Mouse (Mus musculus): ENCODE measurements around the gene Dppa3. TPM values are rescaled to one million over a fixed set of nuclear protein-coding genes. Genes with fewer than 3 reads are reported as not detected.
A peak's percentile ranks its signal among the peaks of the same experiment; 100 is the strongest.

The Dppa3 gene
- not detected in 2 replicates for polyA plus RNA-seq (2016; fragmentation: Nextera tagmentation; extraction: Ambion mirVana)

DNA sequence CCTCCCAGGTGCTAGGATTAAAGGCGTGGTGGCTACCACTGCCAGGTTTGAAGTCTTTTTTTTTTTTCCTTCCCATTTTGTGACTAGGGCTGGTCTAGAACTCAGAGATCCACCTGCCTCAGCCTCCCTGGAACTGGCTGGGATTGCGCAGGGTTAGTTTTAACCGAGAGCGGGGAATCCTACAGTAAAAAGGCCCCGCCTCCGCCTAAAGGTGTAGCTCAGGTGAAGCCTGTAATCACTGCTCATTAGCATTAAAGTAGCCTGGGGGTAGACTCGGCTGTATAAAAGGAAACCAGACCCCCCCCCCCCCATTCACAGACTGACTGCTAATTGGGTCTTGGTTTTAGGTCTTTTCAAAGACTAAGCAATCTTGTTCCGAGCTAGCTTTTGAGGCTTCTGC, at the start of gene Dppa3:
Gene Dppa3, plus strand, starts transcription at position 301 of the 400 bp plus-strand sequence.
- H3K4me3 ChIP-seq, result peak within 1 kb of the TSS; percentile 40; the same call in 1 of the 2 replicates
- no peaks in the 10 kb centered on the region for H3K9me3 ChIP-seq
- H3K36me3 ChIP-seq, result no peaks in the 10 kb centered on the region
- no peak for DNase-seq (ENCODE audit: low spot score)
- 75% methylated on average over 8 of the region's 8 CpGs for WGBS
- no peaks in the 10 kb centered on the region for H3K4me1 ChIP-seq
- H3K27ac ChIP-seq, result no peak within 1 kb of the TSS
- H3K27me3 ChIP-seq (ENCODE audit: insufficient read depth, poor library complexity, severe bottlenecking), result peaks cover 17% of the 10 kb centered on the region; the same call in 1 of the 2 replicates

DNA sequence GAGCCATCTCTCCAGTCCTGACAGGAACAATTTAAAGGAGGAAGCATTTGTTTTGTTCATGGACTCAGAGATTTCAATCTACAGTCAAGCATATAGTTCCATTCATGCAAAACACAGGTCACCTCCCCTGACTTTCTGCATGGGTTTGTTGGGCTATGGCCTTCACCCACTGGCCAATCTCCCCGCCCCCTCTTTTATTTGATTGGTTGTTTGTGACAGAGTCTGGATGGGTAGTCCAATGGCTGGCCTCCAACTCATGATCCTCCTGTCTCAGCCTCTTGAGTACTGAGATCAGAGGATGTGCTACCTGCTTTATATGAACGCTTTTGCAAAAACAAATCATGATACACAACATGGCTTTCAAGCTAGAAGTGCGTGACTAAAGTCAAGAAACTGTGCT, 49.2 kb upstream of the Dppa3 start:
- H3K9me3 ChIP-seq, result no peaks in the 10 kb centered on the region
- H3K27ac ChIP-seq, result no peak overlapping the region
- no peaks in the 10 kb centered on the region for H3K36me3 ChIP-seq
- H3K4me3 ChIP-seq, result no peak overlapping the region
- WGBS, result 87% methylated on average over 3 of the region's 3 CpGs
- H3K4me1 ChIP-seq, result no peaks in the 10 kb centered on the region
- DNase-seq (ENCODE audit: low spot score), result no peak
- no peaks in the 10 kb centered on the region for H3K27me3 ChIP-seq (ENCODE audit: insufficient read depth, poor library complexity, severe bottlenecking)

DNA sequence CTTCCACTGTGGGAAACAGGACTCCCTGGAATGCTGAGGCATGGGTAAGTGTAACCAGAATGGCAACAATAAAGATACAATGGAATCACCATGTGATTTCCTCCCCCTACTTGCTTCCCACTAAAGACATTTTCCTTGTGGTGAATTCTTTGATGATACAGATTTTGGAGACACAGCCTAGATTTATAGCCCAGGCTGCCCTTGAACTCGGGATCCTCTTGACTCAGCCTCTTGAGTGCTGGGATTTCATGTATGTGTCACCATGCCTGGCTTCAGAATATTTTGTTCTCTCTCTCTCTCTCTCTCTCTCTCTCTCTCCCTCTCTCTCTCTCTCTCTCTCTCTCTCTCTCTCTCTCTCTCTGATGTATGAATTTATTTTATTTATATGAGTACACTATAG, 47.1 kb upstream of the Dppa3 start:
- H3K4me3 ChIP-seq, result no peak overlapping the region
- WGBS, result 82% methylated on average over 1 of the region's 1 CpGs
- DNase-seq (ENCODE audit: low spot score), result no peak
- H3K9me3 ChIP-seq, result no peaks in the 10 kb centered on the region
- H3K27me3 ChIP-seq (ENCODE audit: insufficient read depth, poor library complexity, severe bottlenecking), result no peaks in the 10 kb centered on the region
- H3K27ac ChIP-seq, result no peak overlapping the region
- no peaks in the 10 kb centered on the region for H3K4me1 ChIP-seq
- no peaks in the 10 kb centered on the region for H3K36me3 ChIP-seq

DNA sequence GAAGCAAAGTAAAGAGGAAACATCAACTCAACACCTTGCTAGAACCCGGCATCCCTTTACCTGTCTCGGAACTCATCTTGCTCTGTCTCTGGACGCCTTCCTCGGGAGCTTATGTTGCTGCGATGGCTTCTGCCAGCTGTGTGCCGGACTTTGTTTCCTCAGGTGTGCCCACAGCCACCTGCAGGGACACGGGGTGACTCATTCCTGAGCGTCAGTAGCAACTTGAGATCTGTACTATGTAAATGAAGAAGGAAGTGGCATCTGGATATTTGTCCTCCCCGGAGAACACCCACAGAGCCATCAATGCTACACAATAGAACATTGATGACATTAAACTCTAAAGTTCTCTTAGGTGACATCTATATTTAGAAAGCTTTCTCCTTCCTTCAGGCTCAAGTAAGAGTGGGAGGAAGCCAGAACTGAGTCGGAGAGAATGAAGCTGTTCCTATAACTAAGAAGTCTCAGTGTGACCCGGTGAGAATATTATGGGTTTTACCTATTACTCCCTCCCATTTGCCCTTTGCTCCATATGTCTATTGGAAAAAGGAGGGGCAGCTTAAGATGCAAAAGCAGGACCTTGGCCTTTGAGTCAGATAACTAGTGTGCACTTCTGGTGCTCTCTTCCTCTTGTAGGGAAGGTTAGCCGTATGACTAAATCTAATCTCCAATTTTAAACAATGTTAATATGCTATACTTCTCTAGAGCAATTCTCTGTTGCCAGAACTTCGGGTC, 35.0 kb upstream of the Dppa3 start:
- 85% methylated on average over 13 of the region's 13 CpGs for whole genome bisulfite sequencing
- H3K36me3 ChIP-seq, result no peaks in the 10 kb centered on the region
- H3K27me3 ChIP-seq (ENCODE audit: insufficient read depth, poor library complexity, severe bottlenecking), result no peaks in the 10 kb centered on the region

DNA sequence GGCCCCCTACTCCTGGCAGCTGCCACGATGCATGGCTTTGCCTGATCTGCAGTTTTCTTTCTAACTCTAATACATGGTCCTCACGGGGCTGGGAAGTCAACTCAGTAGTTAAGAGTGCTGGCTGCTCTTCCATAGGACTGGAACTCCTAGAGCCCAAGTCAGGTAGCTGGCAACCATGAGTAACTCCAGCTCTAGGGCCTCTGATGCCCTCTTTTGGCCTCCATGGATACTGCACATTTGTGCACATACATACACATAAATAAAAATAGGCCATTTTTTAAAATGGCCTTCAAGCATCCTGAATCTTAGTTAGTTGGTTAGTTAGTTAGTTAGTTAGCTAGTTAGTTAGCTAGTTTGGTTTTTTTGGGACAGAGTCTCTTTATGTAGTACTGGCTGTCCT, 33.3 kb upstream of the Dppa3 start:
- no peaks in the 10 kb centered on the region for H3K36me3 ChIP-seq
- H3K9me3 ChIP-seq, result no peaks in the 10 kb centered on the region
- no peaks in the 10 kb centered on the region for H3K4me1 ChIP-seq
- H3K4me3 ChIP-seq, result no peak overlapping the region
- no peak for DNase-seq (ENCODE audit: low spot score)
- H3K27ac ChIP-seq, result no peak overlapping the region
- 82% methylated on average over 2 of the region's 2 CpGs for WGBS
- H3K27me3 ChIP-seq (ENCODE audit: insufficient read depth, poor library complexity, severe bottlenecking), result no peaks in the 10 kb centered on the region

More for the DNA sequence above, 35.0 kb upstream of the Dppa3 start:
- no peaks in the 10 kb centered on the region for H3K9me3 ChIP-seq
- no peaks in the 10 kb centered on the region for H3K4me1 ChIP-seq
- no peak overlapping the region for H3K4me3 ChIP-seq
- no peak overlapping the region for H3K27ac ChIP-seq
- no peak for DNase-seq (ENCODE audit: low spot score)

DNA sequence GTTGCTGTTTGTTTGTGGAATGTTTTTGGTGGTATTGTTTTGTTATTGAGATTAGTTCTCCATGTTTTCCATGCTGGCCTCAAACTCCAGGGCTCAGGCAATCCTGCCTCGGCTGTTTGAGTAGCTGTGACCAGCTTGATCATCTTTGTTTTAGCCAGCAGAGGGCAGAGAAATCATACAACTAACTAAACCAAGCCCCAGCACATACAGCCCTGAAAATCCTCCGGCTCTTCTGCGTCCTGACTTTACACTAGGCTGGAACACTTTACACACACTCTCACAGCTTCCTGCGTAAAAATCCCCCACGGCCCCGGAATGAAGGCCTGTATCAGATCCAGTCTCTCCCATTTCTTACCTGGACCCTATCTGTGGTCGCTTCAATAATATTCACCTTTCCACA, 30.6 kb upstream of the Dppa3 start:
- Histone ChIP-seq H3K27me3 (ENCODE audit: insufficient read depth, poor library complexity, severe bottlenecking) (no peaks in the 10 kb centered on the region), H3K9me3 (no peaks in the 10 kb centered on the region), H3K27ac (no peak overlapping the region), H3K4me1 (no peaks in the 10 kb centered on the region), H3K4me3 (no peak overlapping the region), H3K36me3 (no peaks in the 10 kb centered on the region)
- WGBS, result 24% methylated on average over 7 of the region's 7 CpGs
- no peak for DNase-seq (ENCODE audit: low spot score)

DNA sequence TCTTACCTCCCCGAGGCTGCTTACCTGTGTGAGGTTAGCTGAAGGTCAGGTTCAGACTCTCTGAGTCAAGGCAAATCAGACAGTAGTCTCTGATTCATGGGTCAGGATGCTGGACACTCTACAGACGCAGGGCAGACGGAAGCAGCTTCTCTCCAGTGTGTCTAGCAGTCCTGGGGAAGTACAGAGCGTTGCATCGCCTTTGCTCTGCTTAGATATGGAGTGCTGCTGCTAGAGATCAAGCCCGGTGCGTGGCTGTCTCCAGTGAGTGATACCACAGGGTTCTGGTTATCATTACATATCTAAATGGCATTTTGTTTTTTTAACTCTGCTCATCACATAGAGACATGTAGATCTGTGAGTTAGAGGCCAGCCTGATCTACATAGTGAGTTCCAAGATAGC, 29.6 kb upstream of the Dppa3 start:
- H3K27me3 ChIP-seq (ENCODE audit: insufficient read depth, poor library complexity, severe bottlenecking), result no peaks in the 10 kb centered on the region
- H3K36me3 ChIP-seq, result no peaks in the 10 kb centered on the region
- H3K27ac ChIP-seq, result no peak overlapping the region
- DNase-seq (ENCODE audit: low spot score), result no peak
- H3K9me3 ChIP-seq, result no peaks in the 10 kb centered on the region
- no peaks in the 10 kb centered on the region for H3K4me1 ChIP-seq
- WGBS, result 66% methylated on average over 7 of the region's 7 CpGs
- H3K4me3 ChIP-seq, result no peak overlapping the region

DNA sequence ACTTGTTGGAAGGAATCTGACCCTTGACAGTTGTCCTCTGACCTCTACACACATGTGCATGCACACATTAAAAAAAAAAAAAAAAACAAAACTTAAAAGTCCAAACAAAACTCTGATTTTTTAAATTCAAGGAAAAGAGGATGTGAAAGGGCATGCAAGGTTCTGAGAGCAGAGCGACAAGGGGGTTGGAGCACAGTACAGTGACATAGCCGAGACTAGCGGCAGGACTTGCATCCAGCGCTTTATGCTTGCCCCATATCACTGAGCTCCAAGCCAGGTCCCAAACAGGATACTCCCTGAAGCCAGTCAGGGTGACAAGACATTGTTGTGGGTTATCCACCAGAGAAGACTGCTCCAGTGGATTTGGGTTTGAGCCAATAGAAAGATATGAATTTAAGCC, 28.2 kb upstream of the Dppa3 start:
- Histone ChIP-seq H3K4me3 (no peak overlapping the region), H3K36me3 (no peaks in the 10 kb centered on the region), H3K27me3 (ENCODE audit: insufficient read depth, poor library complexity, severe bottlenecking) (no peaks in the 10 kb centered on the region), H3K27ac (no peak overlapping the region), H3K9me3 (no peaks in the 10 kb centered on the region), H3K4me1 (no peaks in the 10 kb centered on the region)
- WGBS, result 89% methylated on average over 4 of the region's 4 CpGs
- no peak for DNase-seq (ENCODE audit: low spot score)

DNA sequence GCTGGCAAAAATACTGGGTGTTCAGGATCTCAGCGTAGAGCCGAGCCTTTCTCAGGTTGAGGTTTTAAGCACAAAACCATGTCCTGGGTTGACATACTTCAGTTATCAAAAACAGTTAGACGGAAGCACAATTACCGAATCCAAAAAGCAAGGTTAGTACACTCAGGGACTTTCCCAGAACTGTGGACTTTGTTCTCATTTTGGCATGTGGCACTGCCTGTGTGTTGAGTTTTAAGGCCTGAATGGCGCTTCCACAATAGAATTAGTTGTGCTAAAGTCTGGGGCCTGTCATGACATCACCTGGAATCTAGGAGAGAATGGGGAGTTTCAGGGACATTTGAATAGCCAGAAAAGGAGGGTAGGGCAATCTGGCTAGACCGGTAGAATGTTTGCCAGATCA, 27.8 kb upstream of the Dppa3 start:
- no peaks in the 10 kb centered on the region for H3K4me1 ChIP-seq
- WGBS, result 88% methylated on average over 6 of the region's 6 CpGs
- no peaks in the 10 kb centered on the region for H3K27me3 ChIP-seq (ENCODE audit: insufficient read depth, poor library complexity, severe bottlenecking)
- no peak overlapping the region for H3K4me3 ChIP-seq
- H3K36me3 ChIP-seq, result no peaks in the 10 kb centered on the region
- no peaks in the 10 kb centered on the region for H3K9me3 ChIP-seq
- DNase-seq (ENCODE audit: low spot score), result no peak
- no peak overlapping the region for H3K27ac ChIP-seq

DNA sequence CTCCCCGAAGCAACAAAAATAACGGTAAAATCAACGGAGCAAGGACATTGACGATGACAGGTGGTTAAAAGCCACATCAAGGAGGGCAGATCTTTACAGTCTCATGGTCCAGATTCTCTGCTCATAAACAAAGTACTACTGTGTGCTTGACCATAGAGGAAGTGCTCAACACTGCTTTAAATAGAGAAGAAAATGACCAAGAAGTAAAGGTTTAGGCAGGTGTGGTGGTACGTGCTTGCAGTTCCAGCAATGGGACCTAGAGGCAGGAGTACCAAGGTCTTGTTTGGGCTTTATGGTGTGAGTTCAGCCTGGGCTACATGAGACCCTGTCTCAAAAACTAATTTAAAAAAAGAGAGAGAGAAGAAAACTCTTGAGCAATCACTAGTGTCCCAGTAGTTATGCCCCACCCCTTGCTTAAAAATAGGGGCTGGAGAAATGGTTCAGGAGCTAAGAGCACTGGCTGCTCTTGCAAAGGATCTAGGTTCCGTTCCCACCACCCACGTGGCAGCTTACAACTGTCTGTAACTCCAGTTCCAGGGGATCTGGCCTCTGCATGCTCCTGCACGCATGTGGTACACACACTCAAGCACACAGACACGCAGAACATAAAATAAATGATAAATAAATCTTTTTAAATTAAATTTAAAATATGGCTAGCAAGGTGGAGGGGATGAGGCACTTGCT, 27.0 kb upstream of the Dppa3 start:
- Histone ChIP-seq H3K4me1 (no peaks in the 10 kb centered on the region), H3K9me3 (no peaks in the 10 kb centered on the region), H3K36me3 (no peaks in the 10 kb centered on the region), H3K27me3 (ENCODE audit: insufficient read depth, poor library complexity, severe bottlenecking) (no peaks in the 10 kb centered on the region), H3K27ac (no peak overlapping the region), H3K4me3 (no peak overlapping the region)
- DNase-seq (ENCODE audit: low spot score), result no peak
- 84% methylated on average over 9 of the region's 9 CpGs for WGBS

DNA sequence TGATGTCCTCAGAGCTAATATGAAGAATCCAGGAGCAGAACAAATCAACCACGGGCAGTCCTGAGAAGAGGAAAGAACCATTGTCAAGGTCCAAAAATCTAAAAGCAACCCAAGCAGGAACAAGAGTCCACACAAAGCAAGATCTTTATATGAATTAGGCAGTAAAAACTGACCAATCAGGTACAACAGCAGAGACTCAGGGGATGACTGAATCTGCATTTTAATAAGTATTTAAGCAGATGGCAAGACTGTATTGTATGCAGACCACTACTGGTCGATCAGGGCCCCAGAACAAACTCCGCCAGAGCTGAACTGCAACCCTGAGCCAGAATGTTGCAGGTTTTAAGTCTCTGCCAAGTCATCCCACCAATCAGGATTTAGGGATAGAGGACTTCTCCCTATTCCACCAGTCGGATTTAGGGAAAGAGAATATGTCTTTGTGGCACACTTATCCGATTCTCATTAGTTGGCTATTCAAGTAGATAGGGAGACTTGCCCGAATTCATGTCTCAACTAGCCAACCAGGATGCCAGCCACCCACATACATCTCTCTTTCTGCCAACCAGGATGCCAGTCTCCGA, 26.1 kb upstream of the Dppa3 start:
- Histone ChIP-seq H3K36me3 (no peaks in the 10 kb centered on the region), H3K27ac (no peak overlapping the region), H3K27me3 (ENCODE audit: insufficient read depth, poor library complexity, severe bottlenecking) (no peaks in the 10 kb centered on the region), H3K9me3 (no peaks in the 10 kb centered on the region), H3K4me3 (no peak overlapping the region), H3K4me1 (no peaks in the 10 kb centered on the region)
- no peak for DNase-seq (ENCODE audit: low spot score)
- WGBS, result 79% methylated on average over 7 of the region's 7 CpGs

DNA sequence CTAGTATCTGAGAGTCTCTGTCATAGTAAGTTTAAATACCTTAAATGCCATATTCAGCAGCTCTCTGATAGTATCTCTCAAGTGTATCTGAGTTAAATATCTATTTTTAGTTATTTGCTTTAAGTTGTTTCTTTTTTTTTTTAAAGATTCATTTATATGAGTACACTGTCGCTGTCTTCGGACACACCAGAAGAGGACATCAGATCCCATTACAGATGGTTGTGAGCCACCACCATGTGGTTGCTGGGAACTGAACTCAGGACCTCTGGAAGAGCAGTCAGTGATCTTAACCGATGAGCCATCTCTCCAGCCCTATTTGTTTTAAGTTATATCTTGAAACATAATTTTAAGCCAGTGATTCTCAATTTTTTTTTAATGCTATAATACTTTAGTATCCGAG, 25.2 kb upstream of the Dppa3 start:
- H3K4me3 ChIP-seq, result no peak overlapping the region
- H3K4me1 ChIP-seq, result no peaks in the 10 kb centered on the region
- H3K27ac ChIP-seq, result no peak overlapping the region
- H3K27me3 ChIP-seq (ENCODE audit: insufficient read depth, poor library complexity, severe bottlenecking), result no peaks in the 10 kb centered on the region
- 88% methylated on average over 4 of the region's 4 CpGs for WGBS
- no peaks in the 10 kb centered on the region for H3K9me3 ChIP-seq
- no peak for DNase-seq (ENCODE audit: low spot score)
- no peaks in the 10 kb centered on the region for H3K36me3 ChIP-seq

DNA sequence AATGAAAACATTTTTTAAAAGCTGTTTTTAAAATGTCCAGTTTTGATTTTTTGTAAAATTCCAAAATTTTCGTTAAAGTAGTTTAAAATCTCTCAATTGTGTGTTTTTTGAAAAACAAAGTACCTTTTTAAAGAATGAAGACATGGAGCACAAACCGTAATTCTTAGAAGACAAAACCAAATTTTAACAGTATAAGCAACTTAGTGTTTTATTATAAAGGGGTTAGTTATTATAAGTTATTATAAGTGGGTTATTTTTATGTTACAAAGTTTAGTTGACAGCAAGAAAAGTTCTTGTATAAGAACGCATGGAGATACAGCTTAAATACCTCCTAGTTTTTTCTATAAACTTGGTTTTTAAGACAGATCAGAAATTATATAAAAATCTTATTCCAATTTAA, 24.6 kb upstream of the Dppa3 start:
- Histone ChIP-seq H3K4me3 (peak overlapping the region; percentile 62), H3K36me3 (no peaks in the 10 kb centered on the region), H3K27me3 (ENCODE audit: insufficient read depth, poor library complexity, severe bottlenecking) (no peaks in the 10 kb centered on the region), H3K27ac (no peak overlapping the region), H3K9me3 (no peaks in the 10 kb centered on the region), H3K4me1 (no peaks in the 10 kb centered on the region)
- no peak for DNase-seq (ENCODE audit: low spot score)
- 81% methylated on average over 3 of the region's 3 CpGs for WGBS

Data from heart, embryonic 10.5 days (tissue).